Mouse (Mus musculus): Measurements from ENCODE around the gene Smap2. TPM values are rescaled to one million over a fixed set of nuclear protein-coding genes. Genes with fewer than 3 reads are reported as not detected.

Smap2 gene
- polyA plus RNA-seq, 1 experiment from 2014 or later: 15.7 TPM

DNA sequence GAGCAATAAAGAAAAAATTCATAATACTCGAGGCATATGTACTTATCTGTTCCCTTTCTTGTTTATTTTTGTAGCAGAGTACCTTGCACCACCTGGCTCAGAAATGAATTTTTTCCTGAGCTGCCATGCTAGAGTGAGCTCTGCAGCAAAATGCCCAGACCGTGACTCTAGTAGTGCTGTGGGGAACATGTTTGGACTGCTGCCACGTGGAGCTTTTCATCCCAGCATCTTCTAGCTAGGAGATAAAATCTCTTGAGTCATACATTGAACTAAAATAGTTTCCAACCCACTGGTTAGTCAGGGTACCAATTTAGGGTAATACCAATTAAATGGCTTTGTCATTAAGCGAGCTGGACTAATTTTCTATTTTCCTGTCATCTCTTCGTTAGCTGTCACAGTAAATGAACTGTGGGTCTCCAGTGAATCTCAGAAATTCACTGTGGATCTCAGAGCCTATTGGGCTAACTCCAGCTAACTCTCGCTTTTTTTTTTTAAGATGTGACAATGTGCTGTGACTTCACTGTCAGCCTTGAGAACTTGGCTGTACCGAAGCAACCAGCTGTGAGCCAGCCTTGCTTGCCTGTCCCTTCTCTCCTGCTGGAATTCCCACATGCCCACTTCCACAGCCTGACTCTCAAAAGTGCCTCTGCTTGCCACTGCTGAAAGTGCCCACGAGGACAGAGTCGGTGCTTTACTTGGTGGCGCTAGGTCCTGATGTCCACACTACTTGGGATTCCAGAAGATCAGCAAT lies 3.2 kb upstream of the Smap2 start:
- Histone ChIP-seq H3K27ac (replicated peaks) (no peak overlapping the region), H3K4me1 (peaks cover 13% of the 10 kb centered on the region)
- 62% methylated on average over 10 of the region's 10 CpGs for WGBS

GRCm38 (mm10) chr4:121018250-121018649 lies 1.2 kb upstream of the Smap2 start:
- Histone ChIP-seq H3K27ac (replicated peaks) (no peak overlapping the region), H3K4me1 (peaks cover 13% of the 10 kb centered on the region), H3K36me3 (no peaks in the 10 kb centered on the region), H3K9me3 (replicated peaks) (no peaks in the 10 kb centered on the region), H3K9ac (no peak overlapping the region), H3K4me3 (replicated peaks) (no peak overlapping the region), H3K27me3 (no peaks in the 10 kb centered on the region), H3K4me2 (replicated peaks) (no peak overlapping the region)
- no peak for ATAC-seq (ENCODE audit: insufficient number of reproducible peaks, low FRiP score, low TSS enrichment, low read depth)
- 87% methylated on average over 3 of the region's 3 CpGs for WGBS

More for the DNA sequence above, 3.2 kb upstream of the Smap2 start:
- Histone ChIP-seq H3K27me3 (no peaks in the 10 kb centered on the region), H3K9me3 (replicated peaks) (no peaks in the 10 kb centered on the region), H3K36me3 (no peaks in the 10 kb centered on the region), H3K9ac (no peak overlapping the region), H3K4me3 (replicated peaks) (no peak overlapping the region), H3K4me2 (replicated peaks) (no peak overlapping the region)
- no peak for ATAC-seq (ENCODE audit: insufficient number of reproducible peaks, low FRiP score, low TSS enrichment, low read depth)

- Histone ChIP-seq H3K9me3 (replicated peaks) (no peaks in the 10 kb centered on the region), H3K36me3 (no peaks in the 10 kb centered on the region), H3K27me3 (no peaks in the 10 kb centered on the region), H3K4me2 (replicated peaks) (peak overlapping the region; percentile 87), H3K4me3 (replicated peaks) (peak overlapping the region; percentile 84), H3K27ac (replicated peaks) (peak overlapping the region; percentile 65; the same call in 1 of the 2 replicates), H3K9ac (peak overlapping the region; percentile 58), H3K4me1 (peaks cover 13% of the 10 kb centered on the region)
- 6% methylated on average over 40 of the region's 40 CpGs for WGBS
- peak; percentile 25; the same call in 1 of the 2 replicates for ATAC-seq (ENCODE audit: insufficient number of reproducible peaks, low FRiP score, low TSS enrichment, low read depth)
Observed at GRCm38 (mm10) chr4:121016021-121016898, 787 bp downstream of the Smap2 start.

- Histone ChIP-seq H3K27ac (replicated peaks) (no peak overlapping the region), H3K27me3 (no peaks in the 10 kb centered on the region), H3K4me2 (replicated peaks) (peak overlapping the region; percentile 87; the same call in 1 of the 2 replicates), H3K4me1 (peaks cover 13% of the 10 kb centered on the region), H3K36me3 (no peaks in the 10 kb centered on the region), H3K4me3 (replicated peaks) (no peak overlapping the region), H3K9me3 (replicated peaks) (no peaks in the 10 kb centered on the region), H3K9ac (no peak overlapping the region)
- no peak for ATAC-seq (ENCODE audit: insufficient number of reproducible peaks, low FRiP score, low TSS enrichment, low read depth)
- 81% methylated on average over 7 of the region's 7 CpGs for WGBS
Observed at GRCm38 (mm10) chr4:121015268-121015659, 1.8 kb downstream of the Smap2 start.

- H3K36me3 ChIP-seq: no peaks in the 10 kb centered on the region
- 76% methylated on average over 10 of the region's 10 CpGs for WGBS
- no peaks in the 10 kb centered on the region for H3K9me3 ChIP-seq (replicated peaks)
- H3K27ac ChIP-seq (replicated peaks): no peak overlapping the region
- peak overlapping the region; percentile 87; the same call in 1 of the 2 replicates for H3K4me2 ChIP-seq (replicated peaks)
- ATAC-seq (ENCODE audit: insufficient number of reproducible peaks, low FRiP score, low TSS enrichment, low read depth): no peak
- no peaks in the 10 kb centered on the region for H3K27me3 ChIP-seq
- peaks cover 13% of the 10 kb centered on the region for H3K4me1 ChIP-seq
- no peak overlapping the region for H3K9ac ChIP-seq
- H3K4me3 ChIP-seq (replicated peaks): no peak overlapping the region
Observed at GRCm38 (mm10) chr4:121014594-121015267, 2.3 kb downstream of the Smap2 start.

GRCm38 (mm10) chr4:121010770-121011549 lies 6.1 kb downstream of the Smap2 start:
- ATAC-seq (ENCODE audit: insufficient number of reproducible peaks, low FRiP score, low TSS enrichment, low read depth): no peak

DNA sequence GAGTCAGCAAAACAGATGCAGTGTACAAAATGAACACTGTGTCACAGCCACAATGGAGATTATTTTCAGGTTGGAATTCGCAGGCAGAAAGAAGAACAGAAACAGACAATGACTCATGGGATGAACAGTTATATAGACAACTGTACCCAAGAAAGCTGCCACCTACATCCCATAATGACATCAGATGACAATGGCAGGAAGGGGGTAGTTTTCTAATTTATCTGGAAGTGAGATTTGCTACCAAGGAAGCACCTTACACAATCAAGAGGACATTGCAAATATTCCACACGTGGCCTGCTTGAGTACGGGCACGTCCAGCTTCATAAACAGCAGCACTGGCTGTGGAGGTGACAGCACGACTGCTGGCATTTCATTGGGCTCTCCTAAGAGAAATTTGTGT lies 7.9 kb downstream of the Smap2 start:
- H3K9me3 ChIP-seq (replicated peaks): no peaks in the 10 kb centered on the region
- ATAC-seq (ENCODE audit: insufficient number of reproducible peaks, low FRiP score, low TSS enrichment, low read depth): no peak
- no peaks in the 10 kb centered on the region for H3K4me1 ChIP-seq
- H3K36me3 ChIP-seq: no peaks in the 10 kb centered on the region
- no peak overlapping the region for H3K4me3 ChIP-seq (replicated peaks)
- H3K4me2 ChIP-seq (replicated peaks): no peak overlapping the region
- H3K9ac ChIP-seq: no peak overlapping the region
- H3K27ac ChIP-seq (replicated peaks): no peak overlapping the region
- WGBS: 82% methylated on average over 5 of the region's 5 CpGs
- H3K27me3 ChIP-seq: no peaks in the 10 kb centered on the region

More at GRCm38 (mm10) chr4:121010770-121011549, 6.1 kb downstream of the Smap2 start:
- H3K4me2 ChIP-seq (replicated peaks): no peak overlapping the region
- peaks cover 3% of the 10 kb centered on the region for H3K4me1 ChIP-seq
- no peaks in the 10 kb centered on the region for H3K36me3 ChIP-seq
- H3K9ac ChIP-seq: no peak overlapping the region
- H3K9me3 ChIP-seq (replicated peaks): no peaks in the 10 kb centered on the region
- 79% methylated on average over 11 of the region's 11 CpGs for WGBS
- no peak overlapping the region for H3K27ac ChIP-seq (replicated peaks)
- H3K27me3 ChIP-seq: no peaks in the 10 kb centered on the region
- no peak overlapping the region for H3K4me3 ChIP-seq (replicated peaks)

- H3K9ac ChIP-seq: no peak overlapping the region
- no peak overlapping the region for H3K27ac ChIP-seq (replicated peaks)
- no peaks in the 10 kb centered on the region for H3K9me3 ChIP-seq (replicated peaks)
- H3K4me2 ChIP-seq (replicated peaks): no peak overlapping the region
- no peaks in the 10 kb centered on the region for H3K4me1 ChIP-seq
- H3K27me3 ChIP-seq: no peaks in the 10 kb centered on the region
- no peaks in the 10 kb centered on the region for H3K36me3 ChIP-seq
- no peak overlapping the region for H3K4me3 ChIP-seq (replicated peaks)
- 60% methylated on average over 3 of the region's 3 CpGs for WGBS
- no peak for ATAC-seq (ENCODE audit: insufficient number of reproducible peaks, low FRiP score, low TSS enrichment, low read depth)
Observed at GRCm38 (mm10) chr4:121008071-121008745, 8.8 kb downstream of the Smap2 start.

DNA sequence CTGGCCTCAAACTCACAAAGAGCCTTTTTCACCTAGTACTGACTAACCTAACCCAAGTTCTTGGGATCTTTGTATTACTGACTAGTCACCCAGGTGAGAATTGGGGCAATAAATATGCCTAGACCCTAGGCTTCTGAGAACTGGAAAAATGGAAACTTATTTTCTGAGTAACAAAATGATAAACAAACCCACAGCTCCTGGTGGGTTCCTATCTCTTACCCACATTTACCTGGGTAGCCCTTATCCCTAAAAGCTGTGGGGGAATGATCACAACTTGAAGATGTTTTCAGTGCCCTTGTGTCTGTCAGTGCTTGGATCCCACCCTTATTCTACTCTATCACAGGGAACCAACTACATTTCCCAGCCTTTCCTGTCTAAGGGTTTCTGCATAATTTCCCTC lies 10.0 kb downstream of the Smap2 start:
- Histone ChIP-seq H3K4me3 (replicated peaks) (no peak overlapping the region), H3K4me1 (peaks cover 10% of the 10 kb centered on the region), H3K9ac (no peak overlapping the region), H3K9me3 (replicated peaks) (no peaks in the 10 kb centered on the region), H3K27ac (replicated peaks) (no peak overlapping the region), H3K4me2 (replicated peaks) (no peak overlapping the region), H3K36me3 (no peaks in the 10 kb centered on the region), H3K27me3 (no peaks in the 10 kb centered on the region)
- no peak for ATAC-seq (ENCODE audit: insufficient number of reproducible peaks, low FRiP score, low TSS enrichment, low read depth)

- whole genome bisulfite sequencing: 68% methylated on average over 4 of the region's 4 CpGs
- no peaks in the 10 kb centered on the region for H3K9me3 ChIP-seq (replicated peaks)
- H3K27me3 ChIP-seq: no peaks in the 10 kb centered on the region
- H3K4me1 ChIP-seq: peaks cover 10% of the 10 kb centered on the region
- no peak overlapping the region for H3K4me3 ChIP-seq (replicated peaks)
- H3K36me3 ChIP-seq: no peaks in the 10 kb centered on the region
- no peak overlapping the region for H3K4me2 ChIP-seq (replicated peaks)
- no peak overlapping the region for H3K27ac ChIP-seq (replicated peaks)
- ATAC-seq (ENCODE audit: insufficient number of reproducible peaks, low FRiP score, low TSS enrichment, low read depth): no peak
- no peak overlapping the region for H3K9ac ChIP-seq
Observed at GRCm38 (mm10) chr4:121004679-121005078, 12.4 kb downstream of the Smap2 start.
